ENCODE assay signal across 27 mouse cellular contexts in genomic region chr4:52282458-52282857, GRCm38 (mm10).
DNase-seq lines count a peak whose midpoint lies in the region; ATAC-seq lines count a peak whose summit lies in the region.
"Had no signal": no experiment of that assay in that cellular context is flagged by ENCODE, and none has a peak within 500 bp of the region (broad histone marks: within the 10 kb centered on the region; RNA-seq: fewer than 3 reads in every experiment).

No protein-coding gene starts in this region.

- no peak overlapping the region for H3K9ac ChIP-seq in forebrain, embryonic 13.5 days
- no peak overlapping the region for H3K9ac ChIP-seq in midbrain, embryonic 12.5 days (replicated peaks)
- no peak overlapping the region for H3K9ac ChIP-seq in midbrain, embryonic 11.5 days (ENCODE audit: low read length)
- H3K9ac ChIP-seq in hindbrain, embryonic 16.5 days (ENCODE audit: low read depth, low read length): no peak overlapping the region
- H3K9ac ChIP-seq: embryonic facial prominence, embryonic 13.5 days; limb, embryonic 12.5 days; liver, postnatal 0 days; neural tube, embryonic 12.5 days had no signal

- intact Hi-C loops in heart, postnatal 36 days (cut with DNase I): no loop called here

- ATAC-seq in forebrain, embryonic 13.5 days: peak; percentile 41; the same call in 1 of the 2 replicates
- peak; percentile 56; the same call in 1 of the 2 replicates for ATAC-seq in midbrain, embryonic 12.5 days (ENCODE audit: low FRiP score, low read depth)
- no peak for ATAC-seq in midbrain, embryonic 11.5 days (ENCODE audit: low FRiP score)
- ATAC-seq in hindbrain, embryonic 16.5 days: peak; percentile 61; the same call in 1 of the 2 replicates
- ATAC-seq: intestine, embryonic 16.5 days; liver, postnatal 0 days had no signal

- no peak overlapping the region for H3K27ac ChIP-seq in forebrain, embryonic 13.5 days
- H3K27ac ChIP-seq in forebrain, embryonic 10.5 days: no peak overlapping the region
- no peak overlapping the region for H3K27ac ChIP-seq in midbrain, embryonic 12.5 days (replicated peaks)
- H3K27ac ChIP-seq in midbrain, embryonic 11.5 days (ENCODE audit: low read depth, low read length): no peak overlapping the region
- no peak overlapping the region for H3K27ac ChIP-seq in hindbrain, embryonic 16.5 days (ENCODE audit: low read depth, low read length)
- H3K27ac ChIP-seq: embryonic facial prominence, embryonic 13.5 days; heart, embryonic 10.5 days; layer of hippocampus, adult 2 months; limb, embryonic 12.5 days; neural tube, embryonic 12.5 days had no signal

- no peaks in the 10 kb centered on the region; the same call in 1 of the 2 replicates for H3K4me1 ChIP-seq in forebrain, embryonic 13.5 days
- H3K4me1 ChIP-seq in forebrain, embryonic 10.5 days: no peaks in the 10 kb centered on the region
- H3K4me1 ChIP-seq in midbrain, embryonic 12.5 days: no peaks in the 10 kb centered on the region
- H3K4me1 ChIP-seq in midbrain, embryonic 11.5 days (ENCODE audit: control insufficient read depth, insufficient read depth, low read length): no peaks in the 10 kb centered on the region; the same call in 1 of the 2 replicates
- peaks cover 3% of the 10 kb centered on the region; the same call in 1 of the 2 replicates for H3K4me1 ChIP-seq in hindbrain, embryonic 16.5 days (ENCODE audit: control insufficient read depth, insufficient read depth, low read depth, low read length)
- H3K4me1 ChIP-seq: embryonic facial prominence, embryonic 13.5 days; heart, embryonic 10.5 days; limb, embryonic 12.5 days; neural tube, embryonic 12.5 days had no signal

- no peaks in the 10 kb centered on the region for H3K36me3 ChIP-seq in forebrain, embryonic 13.5 days (ENCODE audit: poor library complexity, severe bottlenecking)
- H3K36me3 ChIP-seq in forebrain, embryonic 10.5 days (replicated peaks): no peaks in the 10 kb centered on the region
- H3K36me3 ChIP-seq in midbrain, embryonic 12.5 days: no peaks in the 10 kb centered on the region
- H3K36me3 ChIP-seq in midbrain, embryonic 11.5 days (ENCODE audit: control insufficient read depth, insufficient read depth, low read length): no peaks in the 10 kb centered on the region
- no peaks in the 10 kb centered on the region for H3K36me3 ChIP-seq in hindbrain, embryonic 16.5 days (ENCODE audit: control insufficient read depth, insufficient read depth, low read length)
- H3K36me3 ChIP-seq: embryonic facial prominence, embryonic 13.5 days; heart, embryonic 10.5 days; limb, embryonic 12.5 days; neural tube, embryonic 12.5 days had no signal

- H3K9me3 ChIP-seq in forebrain, embryonic 13.5 days (replicated peaks): no peaks in the 10 kb centered on the region
- H3K9me3 ChIP-seq in forebrain, embryonic 10.5 days: no peaks in the 10 kb centered on the region
- no peaks in the 10 kb centered on the region for H3K9me3 ChIP-seq in midbrain, embryonic 12.5 days
- no peaks in the 10 kb centered on the region for H3K9me3 ChIP-seq in midbrain, embryonic 11.5 days (ENCODE audit: control insufficient read depth, low read length)
- H3K9me3 ChIP-seq in hindbrain, embryonic 16.5 days (ENCODE audit: control insufficient read depth, low read length): no peaks in the 10 kb centered on the region
- H3K9me3 ChIP-seq: embryonic facial prominence, embryonic 13.5 days; heart, embryonic 10.5 days; limb, embryonic 12.5 days; neural tube, embryonic 12.5 days had no signal

- H3K4me2 ChIP-seq in forebrain, embryonic 13.5 days: no peak overlapping the region
- no peak overlapping the region for H3K4me2 ChIP-seq in midbrain, embryonic 12.5 days (replicated peaks)
- H3K4me2 ChIP-seq in midbrain, embryonic 11.5 days: no peak overlapping the region
- 0 out of 2 replicates have a peak overlapping the region, but pooled peaks have one; percentile 7 for H3K4me2 ChIP-seq in hindbrain, embryonic 16.5 days (ENCODE audit: low read length)
- H3K4me2 ChIP-seq: embryonic facial prominence, embryonic 13.5 days; limb, embryonic 12.5 days; liver, embryonic 11.5 days; neural tube, embryonic 12.5 days had no signal

- H3K4me3 ChIP-seq in forebrain, embryonic 13.5 days: no peak overlapping the region
- H3K4me3 ChIP-seq in forebrain, embryonic 10.5 days: no peak overlapping the region
- no peak overlapping the region for H3K4me3 ChIP-seq in midbrain, embryonic 12.5 days
- no peak overlapping the region for H3K4me3 ChIP-seq in midbrain, embryonic 11.5 days (ENCODE audit: low read depth, low read length)
- no peak overlapping the region for H3K4me3 ChIP-seq in hindbrain, embryonic 16.5 days (ENCODE audit: low read length)
- H3K4me3 ChIP-seq: embryonic facial prominence, embryonic 13.5 days; erythroblast, embryonic 14.5 days; heart, embryonic 10.5 days; layer of hippocampus, adult 2 months; limb, embryonic 12.5 days; neural tube, embryonic 12.5 days had no signal

- DNase-seq in forebrain, embryonic 10.5 days (ENCODE audit: extremely low spot score, low spot score): no peak
- DNase-seq in midbrain, embryonic 11.5 days (ENCODE audit: low spot score, missing footprints): no peak
- DNase-seq in layer of hippocampus, postnatal 36 days: no peak
- no peak for DNase-seq in lung, postnatal 36 days
- DNase-seq in heart, postnatal 36 days: no peak
- DNase-seq: adrenal gland, postnatal 36 days; cerebellum, adult 8-10 months; cerebellum, postnatal 36 days; embryo, embryonic 11 days; gastrocnemius, postnatal 10 days; kidney, adult 9 months; kidney, postnatal 25 days; liver, postnatal 0 days; lung, postnatal 10 days; right cerebral cortex, postnatal 14 days; spleen, adult 18-20 months had no signal

- H3K27me3 ChIP-seq in forebrain, embryonic 13.5 days: no peaks in the 10 kb centered on the region
- H3K27me3 ChIP-seq in forebrain, embryonic 10.5 days (ENCODE audit: poor library complexity, severe bottlenecking): no peaks in the 10 kb centered on the region
- H3K27me3 ChIP-seq in midbrain, embryonic 12.5 days: no peaks in the 10 kb centered on the region
- H3K27me3 ChIP-seq in midbrain, embryonic 11.5 days (ENCODE audit: control insufficient read depth, insufficient read depth, low read length): no peaks in the 10 kb centered on the region
- H3K27me3 ChIP-seq in hindbrain, embryonic 16.5 days (replicated peaks; ENCODE audit: control insufficient read depth, insufficient read depth, low read length): no peaks in the 10 kb centered on the region
- H3K27me3 ChIP-seq: embryonic facial prominence, embryonic 13.5 days; limb, embryonic 12.5 days; neural tube, embryonic 12.5 days had no signal

- 42% methylated on average over 3 of the region's 3 CpGs for WGBS in forebrain, embryonic 13.5 days
- 64% methylated on average over 3 of the region's 3 CpGs for WGBS in forebrain, embryonic 10.5 days
- 37% methylated on average over 3 of the region's 3 CpGs for WGBS in midbrain, embryonic 12.5 days
- WGBS in midbrain, embryonic 11.5 days: 63% methylated on average over 3 of the region's 3 CpGs
- WGBS in hindbrain, embryonic 16.5 days: 18% methylated on average over 3 of the region's 3 CpGs
